Mouse (Mus musculus) gastrocnemius, postnatal 36 days (tissue): ENCODE results near the gene Tbc1d5. TPM values are rescaled to one million over a fixed set of nuclear protein-coding genes. Genes with fewer than 3 reads are reported as not detected.

Source experiments
- DNase-seq, 2 experiments: peaks; one replicate each; pipeline ENCODE4 v3.0.0; 2022
- intact Hi-C: fragments of 180-260 bp; cut with DNase I; formaldehyde crosslinking; loops from one replicate; pipeline ENCODE4 v1.15.1; 2025
- total RNA-seq, 2 experiments: library from RNA; stranded (reverse); gene quantifications; 2 replicates each; pipeline ENCODE4 v1.2.3; 2021

The Tbc1d5 gene
- total RNA-seq, 2 experiments from 2014 or later, result 6.7 to 7.4 TPM

DNA sequence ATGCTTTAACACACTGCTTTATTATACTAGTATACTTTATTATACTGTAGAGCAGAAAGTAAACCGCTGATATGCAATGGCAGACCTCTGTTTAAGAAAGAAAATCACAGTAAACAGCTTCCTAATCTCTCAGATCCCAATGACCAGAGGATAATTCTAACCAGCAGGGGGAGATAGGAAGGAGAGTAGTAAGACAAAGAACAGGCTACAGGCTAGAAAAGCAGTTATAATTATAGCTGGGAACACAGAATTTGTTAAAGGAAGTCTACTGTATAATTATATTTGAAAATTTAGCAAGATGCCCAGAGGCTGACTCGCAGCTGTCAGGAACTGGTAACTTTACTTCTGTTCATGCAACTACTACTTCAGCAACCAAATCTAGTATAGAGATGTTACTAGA lies 68.0 kb downstream of the Tbc1d5 start:
- intact Hi-C loops, result no loop called here

DNA sequence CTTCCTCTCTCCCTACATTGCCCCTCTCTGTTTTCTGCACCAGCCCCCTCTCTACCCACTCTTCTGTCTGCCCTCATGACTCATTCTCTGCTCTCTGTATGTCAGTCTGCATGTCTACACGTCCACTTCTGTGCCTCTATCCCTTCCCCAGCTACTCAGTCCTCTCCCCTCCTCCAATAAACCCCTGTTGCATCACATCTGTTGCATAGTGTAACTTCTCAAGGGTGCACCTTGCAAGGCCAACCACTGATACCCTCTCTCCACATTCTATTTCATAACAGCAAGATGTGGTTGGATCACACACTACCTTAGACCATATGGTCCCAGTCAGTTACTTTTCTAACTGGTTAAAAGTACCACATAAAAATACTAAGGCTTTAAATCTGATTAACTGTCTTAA lies 74.9 kb downstream of the Tbc1d5 start:
- DNase-seq, result no peak
- intact Hi-C loops, result loop anchor here (5.0 kb wide), 1 partner anchor 73 kb away; the partner anchor contains the start of gene Tbc1d5

More for the DNA sequence above, 68.0 kb downstream of the Tbc1d5 start:
- DNase-seq, result no peak

DNA sequence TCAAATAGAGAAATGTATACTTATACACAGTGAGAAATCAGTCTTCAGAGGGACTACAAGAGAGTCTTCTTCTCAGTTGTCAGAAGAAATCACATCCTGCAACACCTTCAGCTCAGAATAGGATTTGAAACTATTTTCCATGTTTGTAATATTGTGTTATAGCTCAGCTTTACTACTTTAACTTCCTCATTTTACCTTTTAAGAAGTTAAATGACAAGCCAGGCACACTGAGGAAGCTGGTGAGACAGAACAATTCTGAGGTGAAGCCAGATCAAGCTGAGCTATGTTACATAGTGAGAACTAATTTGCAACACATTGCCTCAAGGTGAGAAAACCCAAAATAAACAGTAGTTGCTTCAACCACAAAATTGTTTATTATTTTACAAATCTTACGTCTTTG lies 135.3 kb downstream of the Tbc1d5 start:
- no peak for DNase-seq
- intact Hi-C loops, result no loop called here

DNA sequence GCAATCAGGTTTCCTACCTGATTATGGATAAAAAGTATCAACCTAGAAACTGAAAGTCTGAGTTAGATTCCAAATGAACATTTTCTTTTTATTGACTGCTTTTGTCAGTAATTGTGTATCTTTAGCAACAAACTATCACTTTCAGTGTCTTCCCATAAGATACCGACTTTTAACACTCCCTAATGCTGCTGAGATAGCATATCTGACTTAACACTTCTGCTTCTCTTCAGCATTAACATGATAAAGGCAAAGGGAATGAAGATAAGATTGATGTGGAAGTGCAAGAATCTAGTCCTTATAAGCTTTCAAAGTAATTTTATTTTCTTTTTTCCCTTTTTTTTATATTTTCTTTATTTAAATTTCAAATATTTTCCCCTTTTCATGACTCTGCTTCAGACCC lies 138.3 kb downstream of the Tbc1d5 start:
- intact Hi-C loops, result no loop called here

DNA sequence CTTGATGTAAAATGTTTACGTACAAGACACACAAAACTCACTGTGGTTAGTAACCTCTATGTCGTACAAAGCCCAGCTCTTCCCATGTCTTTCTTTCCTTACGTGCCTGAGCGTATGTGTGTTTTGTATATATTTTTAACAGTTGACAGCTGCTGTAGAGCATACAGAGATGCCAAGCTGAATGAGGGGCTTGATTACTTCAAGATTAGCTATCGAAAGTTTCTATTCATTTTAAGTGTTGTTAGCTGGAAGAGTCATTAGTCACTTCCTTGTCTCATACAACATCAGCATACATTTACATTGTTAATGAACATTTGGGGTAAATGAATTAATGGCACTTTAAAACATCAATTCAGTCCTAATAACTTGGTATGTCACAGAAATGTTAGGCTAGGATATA lies 155.9 kb downstream of the Tbc1d5 start:
- intact Hi-C loops, result no loop called here
- DNase-seq, result no peak

More for the DNA sequence above, 138.3 kb downstream of the Tbc1d5 start:
- DNase-seq, result no peak

DNA sequence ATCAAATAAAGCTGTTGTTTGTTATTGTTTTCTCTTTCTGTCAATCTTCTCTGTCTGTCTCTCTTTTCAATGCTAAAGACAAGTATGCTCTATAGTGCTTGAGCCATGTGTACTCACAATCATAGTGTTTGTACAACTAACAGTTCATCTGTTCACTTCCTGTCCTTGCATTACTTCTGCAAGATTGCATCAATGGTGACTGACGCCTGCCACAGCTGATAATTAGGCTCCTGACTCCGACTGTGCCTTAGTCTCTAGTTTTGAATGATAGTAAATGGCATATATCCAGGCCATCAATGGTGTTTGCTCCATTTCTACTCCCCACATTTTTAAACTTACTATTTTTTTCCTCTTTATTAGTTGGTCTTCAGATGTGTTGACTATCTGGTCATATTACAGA lies 162.8 kb downstream of the Tbc1d5 start:
- intact Hi-C loops, result no loop called here
- DNase-seq, result no peak

DNA sequence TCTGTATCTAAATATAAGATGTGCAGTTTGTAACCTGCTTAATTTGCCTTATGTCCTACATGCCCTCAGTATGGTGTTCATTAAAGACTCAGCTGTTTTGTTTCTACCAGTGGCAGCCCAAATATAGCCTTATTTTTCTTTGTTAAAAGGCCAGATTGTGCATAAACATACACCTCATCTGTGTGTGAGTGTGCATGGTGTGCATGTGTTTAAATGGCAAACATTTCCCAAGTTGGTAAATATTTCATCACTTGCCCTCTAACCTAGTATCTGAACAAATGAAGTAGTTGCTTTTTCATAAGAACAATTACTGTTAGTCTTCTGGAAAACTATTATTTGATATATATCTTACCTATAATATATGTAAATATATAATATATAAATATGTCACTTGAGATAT lies 165.2 kb downstream of the Tbc1d5 start:
- intact Hi-C loops, result no loop called here
- DNase-seq, result no peak

DNA sequence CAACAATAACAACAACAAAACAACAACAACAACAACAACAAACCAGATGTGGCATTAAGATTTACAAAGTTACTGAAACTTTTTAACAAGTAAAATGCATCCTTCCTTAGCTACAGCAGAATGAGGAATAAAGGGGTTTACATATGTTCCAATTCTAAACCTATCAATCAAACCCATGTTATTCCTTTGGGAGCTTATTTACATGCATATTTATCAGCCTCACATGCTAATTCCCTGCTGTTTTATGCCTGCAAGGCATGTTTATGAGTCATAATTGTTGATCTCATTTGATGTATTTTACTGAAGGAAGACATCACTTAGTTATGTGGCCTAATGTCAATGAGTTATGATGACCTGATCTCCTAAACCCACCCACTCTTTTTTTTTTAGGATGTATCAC lies 176.0 kb downstream of the Tbc1d5 start:
- no peak for DNase-seq
- intact Hi-C loops, result no loop called here

DNA sequence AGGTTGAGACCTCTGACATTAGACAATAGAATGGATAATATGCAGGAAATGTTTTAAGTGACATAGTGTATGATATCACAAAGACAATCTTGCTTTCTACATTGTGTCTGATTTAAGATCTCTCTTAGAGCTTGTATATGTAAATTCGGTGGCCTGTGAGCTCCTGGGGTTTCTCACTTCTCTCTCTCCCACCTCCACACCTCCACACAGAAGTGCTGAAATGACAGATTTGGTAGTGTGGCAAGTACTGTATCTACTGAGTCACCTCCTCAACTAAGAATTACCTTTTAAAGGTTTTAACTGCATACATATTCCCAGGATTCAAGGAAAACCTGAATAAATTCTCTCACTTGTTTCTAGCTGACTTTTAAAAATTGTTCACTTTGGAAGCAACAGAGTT lies 180.9 kb downstream of the Tbc1d5 start:
- DNase-seq, result no peak
- intact Hi-C loops, result loop anchor here (10.0 kb wide), 1 partner anchor 287 kb away; no protein-coding TSS in a partner anchor

DNA sequence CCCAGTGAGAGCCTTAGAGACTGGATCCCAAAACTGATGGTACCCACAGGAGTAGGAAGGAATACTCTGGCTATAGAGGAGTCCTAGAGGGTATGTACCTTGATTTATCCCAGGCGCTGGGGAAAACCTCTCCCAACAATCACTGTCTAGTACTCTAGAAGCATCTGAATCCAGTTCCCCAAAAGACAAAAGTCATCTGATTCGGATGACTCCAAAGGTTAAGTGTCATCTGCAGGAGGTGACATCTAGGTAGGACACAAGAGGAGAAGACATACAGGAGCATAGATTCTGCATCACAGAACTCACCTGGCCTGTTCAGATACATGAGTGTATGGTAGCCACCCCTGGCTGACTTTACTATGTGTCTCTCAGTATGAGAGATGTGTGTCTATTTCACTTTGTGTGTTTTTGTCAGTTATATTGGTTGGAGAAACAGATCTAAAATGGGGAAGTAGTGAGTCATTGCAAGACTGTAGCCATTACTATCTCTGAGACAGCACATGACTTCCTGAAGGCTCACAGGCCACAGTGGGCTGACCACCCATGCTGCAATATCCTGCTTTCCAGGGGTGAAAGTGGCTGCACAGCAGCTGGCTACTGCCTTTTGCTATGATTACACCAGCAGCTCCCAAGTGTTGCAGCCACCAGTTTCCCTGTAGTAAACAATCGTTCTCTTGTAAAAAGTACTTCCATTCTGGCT lies 185.7 kb downstream of the Tbc1d5 start:
- DNase-seq, result no peak

DNA sequence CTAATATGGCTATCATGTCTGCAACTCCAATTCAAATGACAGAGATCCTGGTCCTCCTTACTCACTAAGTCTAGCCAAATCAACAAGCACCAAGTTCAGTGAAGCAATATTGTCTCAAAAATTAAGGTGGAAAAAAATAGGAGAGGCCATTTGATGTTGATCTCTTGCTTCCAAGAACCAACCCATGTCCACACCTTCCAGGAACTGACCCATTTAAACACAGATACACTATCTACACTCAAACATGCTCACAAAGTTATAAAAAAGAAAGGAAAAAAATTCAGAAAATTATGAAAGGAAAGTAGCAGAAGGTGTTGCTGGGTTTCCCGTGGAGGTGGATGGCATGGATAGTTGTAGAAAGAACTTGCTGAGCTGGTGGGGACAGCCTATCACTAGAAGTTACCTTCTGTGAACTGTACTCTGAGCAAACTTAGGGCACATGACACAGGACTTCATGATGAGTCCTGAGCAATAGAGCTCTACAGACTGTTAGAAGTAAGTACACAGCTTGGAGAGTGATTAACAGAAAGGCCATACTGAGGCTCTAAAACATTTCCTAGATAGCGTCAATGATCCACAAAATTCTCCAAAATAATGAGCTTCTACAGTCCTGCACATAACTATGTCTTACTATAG lies 188.3 kb downstream of the Tbc1d5 start:
- no peak for DNase-seq
- intact Hi-C loops, result loop anchor here (10.0 kb wide), 1 partner anchor 294 kb away; no protein-coding TSS in a partner anchor

More for the DNA sequence above, 185.7 kb downstream of the Tbc1d5 start:
- intact Hi-C loops, result loop anchor here (10.0 kb wide), 1 partner anchor 291 kb away; no protein-coding TSS in a partner anchor

DNA sequence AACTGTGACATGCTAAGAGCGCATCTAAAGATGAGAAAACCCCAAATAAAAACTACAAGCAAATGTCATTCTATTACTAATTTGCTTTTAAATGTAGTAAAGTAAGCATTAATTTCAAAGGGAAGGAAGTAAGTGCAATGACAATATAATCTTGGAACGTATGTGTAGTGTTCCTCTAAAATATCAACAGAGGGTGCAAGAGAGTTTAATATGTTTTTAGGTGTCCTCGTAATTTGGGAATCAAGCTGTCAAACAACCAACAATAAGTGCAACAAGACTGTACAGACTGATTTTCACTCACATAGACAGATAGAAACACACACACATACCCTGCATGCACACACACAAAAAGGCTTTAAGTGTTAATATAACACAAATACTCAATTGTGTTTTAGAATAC lies 191.2 kb downstream of the Tbc1d5 start:
- DNase-seq, result no peak
- intact Hi-C loops, result no loop called here

DNA sequence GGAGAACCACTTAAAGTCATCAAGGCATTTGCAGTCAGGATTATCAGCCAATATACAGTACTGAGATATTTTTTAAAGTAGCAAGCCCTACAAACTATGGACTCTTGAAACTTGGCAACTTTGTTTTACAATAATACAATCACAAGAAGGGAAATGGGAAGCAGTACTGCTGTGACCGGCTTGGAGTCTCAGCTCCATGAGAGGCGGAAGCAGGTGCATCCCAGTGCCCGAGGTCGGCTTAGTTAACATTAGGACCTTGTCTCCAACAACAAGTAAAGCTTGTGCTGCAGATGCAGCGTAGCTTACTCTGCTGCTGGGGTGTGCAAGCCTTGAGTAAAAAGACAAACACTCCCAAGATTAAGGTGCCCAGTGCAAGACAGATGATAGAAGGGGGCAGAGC lies 197.2 kb downstream of the Tbc1d5 start:
- intact Hi-C loops, result no loop called here

DNA sequence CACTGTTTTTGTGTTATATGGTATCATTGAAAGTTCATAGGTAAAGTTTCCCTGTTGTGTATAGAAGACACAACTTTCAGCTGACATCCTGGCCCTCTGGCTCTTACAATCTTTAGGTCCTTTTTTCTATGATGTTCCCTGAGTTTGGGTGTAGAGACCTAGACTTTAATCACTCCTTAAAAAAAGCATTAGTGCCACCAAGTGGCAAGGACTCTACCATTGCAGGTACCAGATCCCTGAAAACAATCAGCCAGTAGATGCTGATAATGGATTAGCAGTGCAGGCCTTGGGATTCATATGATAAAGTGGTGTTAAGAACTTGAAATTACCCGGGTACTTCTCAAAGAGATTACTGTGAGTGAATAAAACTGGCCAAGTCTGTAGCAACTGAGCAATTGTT lies 207.0 kb downstream of the Tbc1d5 start:
- intact Hi-C loops, result no loop called here

More for the DNA sequence above, 197.2 kb downstream of the Tbc1d5 start:
- DNase-seq, result no peak

DNA sequence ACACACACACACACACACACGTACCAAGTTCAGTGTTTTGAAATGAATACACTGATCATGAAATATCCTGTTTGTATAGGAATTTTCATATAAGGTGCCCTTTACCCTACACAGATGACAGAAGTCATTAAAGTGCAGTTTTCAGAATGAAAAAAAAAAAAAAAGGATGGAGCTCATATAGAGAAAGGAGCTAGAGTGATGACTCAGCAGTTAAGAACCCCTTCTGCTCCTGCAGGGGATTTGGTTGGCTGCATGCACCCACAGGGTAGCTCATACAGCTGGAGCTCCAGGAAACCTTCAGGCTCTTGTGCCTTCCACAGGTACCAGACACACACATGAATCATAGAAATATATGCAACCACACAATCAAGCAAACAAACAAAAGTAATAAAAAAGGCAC lies 213.0 kb downstream of the Tbc1d5 start:
- no peak for DNase-seq
- intact Hi-C loops, result no loop called here

More for the DNA sequence above, 207.0 kb downstream of the Tbc1d5 start:
- no peak for DNase-seq

DNA sequence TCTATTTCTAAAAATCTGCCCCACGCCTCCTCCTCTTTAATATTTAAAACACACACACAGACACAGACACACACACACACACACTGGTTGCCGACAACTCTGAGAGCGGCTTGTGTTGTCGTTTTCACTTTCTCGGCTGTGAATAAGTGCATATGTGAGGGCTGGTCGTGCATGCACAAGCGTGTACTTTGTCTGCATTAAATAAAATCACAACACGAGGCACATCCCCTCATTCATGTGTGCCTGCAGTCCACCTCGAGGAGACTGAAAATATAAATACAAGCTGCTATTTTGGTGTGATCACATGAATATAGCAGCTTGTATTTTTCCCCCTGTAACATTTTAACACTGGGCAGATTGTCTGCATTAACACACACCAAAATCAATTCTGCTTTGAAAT lies 224.8 kb downstream of the Tbc1d5 start:
- intact Hi-C loops, result no loop called here
- no peak for DNase-seq

DNA sequence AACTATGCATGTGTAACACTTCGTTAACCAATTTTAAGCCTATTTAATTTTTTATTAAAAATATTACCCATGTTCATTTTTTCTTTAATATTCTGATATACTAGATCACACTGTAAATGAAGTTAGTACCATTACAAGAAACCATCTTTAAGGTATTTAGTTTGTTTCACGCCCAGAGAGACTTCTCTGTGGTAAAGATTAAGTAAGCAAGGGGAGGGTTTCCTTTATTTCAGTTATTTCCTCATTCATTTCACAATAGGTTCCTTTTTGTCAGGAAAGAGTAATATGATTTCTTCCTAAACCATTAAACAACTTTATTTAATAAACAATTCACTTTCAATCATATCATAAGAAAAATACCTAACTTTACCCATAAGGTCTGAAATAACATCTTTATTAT lies 256.8 kb downstream of the Tbc1d5 start:
- no peak for DNase-seq
- intact Hi-C loops, result no loop called here

DNA sequence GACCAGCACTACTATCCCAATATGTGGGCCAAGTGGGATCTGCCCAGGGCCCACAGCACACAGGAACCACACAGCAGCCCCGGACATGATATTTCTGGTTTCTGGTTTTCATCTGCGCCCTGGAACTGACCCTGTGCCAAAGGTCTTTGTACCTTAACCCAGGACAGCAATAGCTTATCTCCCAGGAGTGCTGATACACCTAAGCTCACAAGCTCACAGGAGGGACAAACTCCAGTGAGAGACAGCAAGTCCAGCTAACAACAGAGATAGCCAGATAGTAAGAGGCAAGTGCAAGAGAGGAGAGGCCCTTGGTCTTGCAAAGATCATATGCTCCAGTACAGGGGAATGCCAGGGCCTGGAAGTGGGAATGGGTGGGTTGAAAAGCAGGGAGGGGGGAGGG lies 263.9 kb downstream of the Tbc1d5 start:
- intact Hi-C loops, result no loop called here
- DNase-seq, result no peak

DNA sequence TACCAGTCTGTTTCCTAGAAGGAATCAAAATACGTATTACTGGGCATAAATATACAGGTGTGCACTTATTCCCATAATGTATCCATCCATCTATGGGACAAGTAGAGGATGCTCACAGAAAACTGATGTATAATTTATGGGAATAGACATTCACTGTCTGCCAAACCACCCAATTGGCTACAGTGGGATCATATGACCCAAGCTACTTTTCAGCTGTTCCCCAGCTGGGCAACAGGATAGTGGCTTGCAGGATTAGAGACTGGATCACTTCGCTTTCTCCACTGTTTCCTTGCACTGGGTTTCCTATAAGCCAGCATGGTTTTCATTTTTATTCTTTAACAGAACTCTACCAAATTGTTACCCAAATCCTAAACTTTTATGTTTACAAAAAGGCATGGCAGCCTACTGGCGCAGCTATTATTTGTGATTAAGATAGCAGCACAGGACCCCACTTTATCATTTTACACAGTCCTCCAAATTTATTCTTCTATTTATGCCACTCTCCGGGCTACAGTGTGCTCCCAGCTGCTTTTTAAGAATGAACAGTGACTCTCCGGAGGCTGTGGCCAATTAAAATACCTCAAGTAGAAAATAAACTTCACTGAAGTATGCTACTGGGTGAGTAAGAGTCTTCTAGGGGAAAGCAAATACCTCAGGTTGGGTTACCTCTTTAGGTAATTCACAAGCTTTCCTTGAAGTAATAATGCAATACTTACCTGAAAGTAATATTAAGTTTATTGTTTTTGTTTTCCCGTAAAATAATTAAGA lies 270.4 kb downstream of the Tbc1d5 start:
- intact Hi-C loops, result no loop called here

DNA sequence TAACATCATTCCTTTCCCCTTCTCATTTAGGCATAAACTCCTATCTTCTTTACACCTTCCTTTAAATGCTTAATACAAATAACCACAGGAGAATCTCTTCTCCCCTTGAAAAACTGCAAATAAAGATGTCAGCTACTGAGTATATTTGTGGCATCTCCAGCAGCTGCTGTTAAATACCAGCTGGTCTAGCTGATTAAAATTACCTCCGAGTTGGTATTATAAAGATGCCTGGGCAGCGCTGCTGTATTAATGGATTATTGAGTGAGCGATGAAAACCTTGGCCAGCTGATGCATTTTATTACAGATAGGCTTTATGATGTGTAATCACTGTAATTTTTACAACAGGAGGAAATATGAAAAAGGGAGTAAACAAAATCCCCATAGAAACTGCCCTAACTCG lies 271.0 kb downstream of the Tbc1d5 start:
- intact Hi-C loops, result no loop called here
- DNase-seq, result no peak

More for the DNA sequence above, 270.4 kb downstream of the Tbc1d5 start:
- no peak for DNase-seq

DNA sequence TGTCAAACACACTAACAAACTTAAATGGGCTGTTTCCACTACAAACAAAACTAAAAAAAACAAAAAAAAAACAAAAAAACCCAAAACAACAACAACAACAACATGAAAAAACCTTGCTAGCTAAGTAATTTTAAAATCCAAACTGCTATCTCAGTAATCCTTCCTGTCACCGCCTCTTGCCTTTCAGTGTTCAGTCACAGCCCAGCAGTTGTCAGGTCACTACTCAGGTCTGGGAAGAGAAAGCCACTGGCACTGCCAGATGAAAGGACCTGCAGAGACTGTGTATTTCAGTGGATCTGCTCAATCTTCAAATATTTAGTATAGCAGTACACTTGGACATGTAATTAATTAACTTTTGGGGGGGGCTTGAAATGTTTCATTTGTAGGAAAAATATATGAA lies 272.5 kb downstream of the Tbc1d5 start:
- intact Hi-C loops, result no loop called here
- no peak for DNase-seq
